Mouse (Mus musculus) cerebellum, adult 11-12 months (tissue): Measurements from ENCODE around the gene Mrgpra1.
"Not testable (repeated sequence)": the region's sequence is repeated elsewhere in the genome, so short reads cannot be mapped to it uniquely, and the experiment has no call there.

Source experiments
- DNase-seq: peaks from one replicate; pipeline ENCODE4 v3.0.0; 2022

The Mrgpra1 gene

GRCm38 (mm10) chr7:47354140-47354539, at the start of gene Mrgpra1:
Gene Mrgpra1, minus strand, starts transcription at chr7:47354240.
- DNase-seq = no peak

DNA sequence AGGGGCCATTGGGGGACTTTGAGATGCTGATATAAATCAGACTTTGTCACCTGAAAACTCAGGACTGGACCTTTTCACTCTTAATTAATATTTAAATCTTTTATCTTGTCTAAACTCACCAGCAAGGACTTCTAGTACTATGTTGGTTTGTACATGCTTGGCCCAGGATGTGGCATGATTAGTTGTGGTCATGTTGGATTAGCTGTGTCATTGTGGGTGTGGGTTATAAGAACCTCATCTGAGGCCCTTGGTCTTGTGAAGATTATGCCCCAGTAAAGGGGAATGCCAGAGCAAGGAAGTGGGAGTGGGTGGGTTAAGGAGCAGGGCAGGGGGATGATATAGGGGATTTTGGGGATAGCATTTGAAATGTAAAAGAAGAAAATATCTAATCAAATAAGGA, 47.1 kb upstream of the Mrgpra1 start:
- DNase-seq = no peak

- DNase-seq = no peak
These were observed 5.6 kb downstream of the Mrgpra1 start for GRCm38 (mm10) chr7:47348421-47348820.

GRCm38 (mm10) chr7:47345905-47346478, 8.0 kb downstream of the Mrgpra1 start:
- DNase-seq = no peak

GRCm38 (mm10) chr7:47341887-47342286, 12.2 kb downstream of the Mrgpra1 start:
- DNase-seq = not testable (repeated sequence)

GRCm38 (mm10) chr7:47341389-47341788, 12.7 kb downstream of the Mrgpra1 start:
- DNase-seq = not testable (repeated sequence)

- DNase-seq = no peak
These were observed 35.7 kb downstream of the Mrgpra1 start for GRCm38 (mm10) chr7:47318299-47318698.

- DNase-seq = no peak
These were observed 41.8 kb downstream of the Mrgpra1 start for GRCm38 (mm10) chr7:47312289-47312688.

DNA sequence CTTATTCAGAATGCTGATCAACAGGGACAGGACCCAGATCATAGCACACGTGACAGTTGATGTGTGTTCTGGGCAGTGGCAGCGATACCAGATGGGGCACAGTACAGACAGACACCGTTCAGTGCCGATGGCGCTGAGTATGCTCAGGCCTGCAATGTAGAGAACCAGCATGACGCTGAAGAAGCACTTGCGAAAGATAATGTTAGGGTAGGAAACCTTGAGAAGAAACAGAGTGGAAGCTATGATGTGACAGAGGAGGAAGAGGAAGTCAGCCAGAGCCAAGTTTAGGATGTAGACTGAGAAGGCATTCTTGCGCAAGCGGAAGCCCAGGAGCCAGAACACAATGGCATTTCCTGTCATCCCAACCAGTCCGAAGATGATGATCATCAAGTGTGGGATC, 44.2 kb downstream of the Mrgpra1 start:
- DNase-seq = no peak

DNA sequence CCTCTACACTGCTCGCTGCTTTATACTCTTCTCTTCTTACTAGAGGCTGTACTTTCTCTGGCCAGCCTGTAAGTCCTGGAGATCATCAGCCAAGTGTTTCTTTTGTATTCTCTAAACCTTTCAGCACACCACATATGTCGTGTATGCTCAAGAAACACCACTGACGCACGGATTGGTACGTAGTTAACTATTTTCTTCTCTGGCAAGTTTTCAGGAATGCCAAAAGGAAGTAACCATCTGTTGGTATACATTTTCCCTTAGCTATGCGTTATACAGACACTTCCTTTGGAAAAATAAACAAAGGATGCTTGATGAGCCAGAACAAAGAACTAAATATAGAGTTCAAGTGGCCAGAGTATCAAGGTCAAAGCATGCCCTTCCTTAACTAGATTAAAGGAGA, 49.4 kb downstream of the Mrgpra1 start:
- not testable (repeated sequence) for DNase-seq

- not testable (repeated sequence) for DNase-seq
These were observed 54.4 kb downstream of the Mrgpra1 start for GRCm38 (mm10) chr7:47299612-47300011.
